Mouse (Mus musculus) lung, postnatal 0 days (tissue): Measurements from ENCODE around the gene Prkca. TPM values are rescaled to one million over a fixed set of nuclear protein-coding genes. Genes with fewer than 3 reads are reported as not detected.

Experiments used
- ATAC-seq: fragments of 200-750 bp; cut with Nextera tagmentation; 2 replicates; pipeline ENCODE4 v1.8.0; 2017; ENCODE audit warnings: moderate library complexity
- DNase-seq: peaks from one replicate; pipeline ENCODE4 v3.0.0-alpha.2; 2016; ENCODE audit warnings: low spot score
- H3K27ac ChIP-seq: fragments of 300-500 bp; sonication (generic); 2 replicates; pipeline ENCODE4 v1.5.1; 2014; ENCODE audit warnings: antibody characterized with exemption, mild to moderate bottlenecking, low read length, mixed read lengths
- H3K27me3 ChIP-seq: fragments of 300-500 bp; sonication (generic); replicated peaks from 2 replicates; pipeline ENCODE4 v1.6.1; 2014; ENCODE audit warnings: low read length, mixed read lengths; ENCODE audit not compliant: insufficient read depth
- H3K36me3 ChIP-seq: fragments of 300-500 bp; sonication (generic); 2 replicates; pipeline ENCODE4 v1.6.1; 2014; ENCODE audit warnings: low read length, mixed read lengths; ENCODE audit not compliant: insufficient read depth
- H3K4me1 ChIP-seq: fragments of 300-500 bp; sonication (generic); 2 replicates; pipeline ENCODE4 v1.6.1; 2014; ENCODE audit warnings: antibody characterized with exemption, low read depth, low read length, mixed read lengths; ENCODE audit not compliant: insufficient read depth
- H3K4me2 ChIP-seq: fragments of 300-500 bp; sonication (generic); replicated peaks from 2 replicates; pipeline ENCODE4 v1.6.1; 2014; ENCODE audit warnings: low read depth, mild to moderate bottlenecking, low read length, moderate library complexity, mixed read lengths
- H3K4me3 ChIP-seq: fragments of 300-500 bp; sonication (generic); 2 replicates; pipeline ENCODE4 v1.5.1; 2014; ENCODE audit warnings: low read depth, low read length
- H3K9ac ChIP-seq: fragments of 300-500 bp; sonication (generic); replicated peaks from 2 replicates; pipeline ENCODE4 v1.6.1; 2014; ENCODE audit warnings: low read depth, mild to moderate bottlenecking
- H3K9me3 ChIP-seq: fragments of 300-500 bp; sonication (generic); 2 replicates; pipeline ENCODE4 v1.6.1; 2016; ENCODE audit warnings: low read length, mixed read lengths
- CTCF ChIP-seq: IDR thresholded peaks from 2 replicates; pipeline ENCODE4 v1.5.1; 2016; ENCODE audit warnings: antibody characterized with exemption, mild to moderate bottlenecking
- EP300 ChIP-seq: IDR thresholded peaks from 2 replicates; pipeline ENCODE4 v1.6.1; 2016; ENCODE audit warnings: antibody characterized with exemption, mild to moderate bottlenecking, control low read depth
- WGBS: fragments of 180-500 bp; shearing (Covaris S2); extraction: QIAGEN DNeasy Blood & Tissue Kit; methylation state at CpG from one replicate; pipeline ENCODE4 v1.1.7; 2014; 5-methylcytosine and 5-hydroxymethylcytosine counted together
- polyA plus RNA-seq: library from polyadenylated mRNA; unstranded; fragments of >200 nt; fragmentation: Nextera tagmentation; extraction: Ambion mirVana; gene quantifications from 2 replicates; pipeline ENCODE4 v1.2.1, GENCODE M21; 2015

The Prkca gene
- polyA plus RNA-seq, 1 experiment from 2014 or later, result 4.0 TPM

DNA sequence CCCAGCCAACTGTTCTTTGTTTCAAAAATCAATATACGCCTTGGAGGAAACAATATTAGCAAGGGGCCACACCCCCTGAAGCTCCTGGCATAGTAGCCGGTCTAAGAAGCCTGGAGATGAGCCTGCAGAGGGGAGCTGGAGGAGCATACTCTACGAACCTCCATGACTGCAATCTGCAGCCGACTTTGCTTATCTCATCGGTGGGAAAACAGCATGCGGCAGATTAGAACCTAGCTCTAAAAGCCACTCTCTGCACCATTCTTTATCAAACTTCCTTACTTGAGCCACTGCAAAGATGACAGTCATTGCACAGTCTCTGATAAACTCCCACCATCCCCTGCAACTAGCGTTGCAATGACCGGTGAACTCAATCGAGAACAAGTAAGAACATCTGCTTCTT lies 194.5 kb downstream of the Prkca start:
- H3K36me3 ChIP-seq, result no peaks in the 10 kb centered on the region
- H3K4me1 ChIP-seq, result peaks cover 3% of the 10 kb centered on the region; the same call in 1 of the 2 replicates
- no peaks in the 10 kb centered on the region for H3K27me3 ChIP-seq
- DNase-seq, result no peak
- TF ChIP-seq EP300 (no peak), CTCF (no peak)
- no peak overlapping the region for H3K27ac ChIP-seq
- no peak overlapping the region for H3K4me2 ChIP-seq
- no peak overlapping the region for H3K4me3 ChIP-seq
- 40% methylated on average over 9 of the region's 9 CpGs for WGBS
- H3K9ac ChIP-seq, result no peak overlapping the region
- H3K9me3 ChIP-seq, result no peaks in the 10 kb centered on the region
- ATAC-seq, result no peak

DNA sequence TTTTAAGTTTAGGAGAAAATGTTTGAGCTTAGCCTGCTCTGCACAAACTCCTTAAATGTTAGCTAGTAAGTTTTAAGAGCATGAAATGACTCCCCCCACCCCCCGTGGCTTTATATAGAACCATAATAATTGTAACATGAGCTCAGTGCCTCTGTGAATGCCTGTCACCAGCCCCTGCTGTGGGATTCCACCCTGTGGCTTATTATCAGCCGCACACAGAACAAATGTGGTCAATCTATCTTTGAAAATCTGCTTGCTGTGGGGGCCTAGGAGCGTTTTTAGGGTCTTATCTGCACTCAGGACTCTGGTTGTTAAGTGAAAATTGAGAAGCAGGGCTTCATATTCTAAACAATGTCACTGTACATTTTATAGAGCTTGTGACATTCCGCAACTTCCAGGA lies 195.2 kb downstream of the Prkca start:
- Histone ChIP-seq H3K27ac (no peak overlapping the region), H3K4me2 (no peak overlapping the region), H3K36me3 (no peaks in the 10 kb centered on the region), H3K4me1 (peaks cover 3% of the 10 kb centered on the region; the same call in 1 of the 2 replicates), H3K4me3 (no peak overlapping the region), H3K9me3 (no peaks in the 10 kb centered on the region), H3K9ac (no peak overlapping the region), H3K27me3 (no peaks in the 10 kb centered on the region)
- ATAC-seq (no peak), DNase-seq (no peak)
- TF ChIP-seq CTCF (no peak), EP300 (no peak)
- WGBS, result 43% methylated on average over 4 of the region's 4 CpGs

DNA sequence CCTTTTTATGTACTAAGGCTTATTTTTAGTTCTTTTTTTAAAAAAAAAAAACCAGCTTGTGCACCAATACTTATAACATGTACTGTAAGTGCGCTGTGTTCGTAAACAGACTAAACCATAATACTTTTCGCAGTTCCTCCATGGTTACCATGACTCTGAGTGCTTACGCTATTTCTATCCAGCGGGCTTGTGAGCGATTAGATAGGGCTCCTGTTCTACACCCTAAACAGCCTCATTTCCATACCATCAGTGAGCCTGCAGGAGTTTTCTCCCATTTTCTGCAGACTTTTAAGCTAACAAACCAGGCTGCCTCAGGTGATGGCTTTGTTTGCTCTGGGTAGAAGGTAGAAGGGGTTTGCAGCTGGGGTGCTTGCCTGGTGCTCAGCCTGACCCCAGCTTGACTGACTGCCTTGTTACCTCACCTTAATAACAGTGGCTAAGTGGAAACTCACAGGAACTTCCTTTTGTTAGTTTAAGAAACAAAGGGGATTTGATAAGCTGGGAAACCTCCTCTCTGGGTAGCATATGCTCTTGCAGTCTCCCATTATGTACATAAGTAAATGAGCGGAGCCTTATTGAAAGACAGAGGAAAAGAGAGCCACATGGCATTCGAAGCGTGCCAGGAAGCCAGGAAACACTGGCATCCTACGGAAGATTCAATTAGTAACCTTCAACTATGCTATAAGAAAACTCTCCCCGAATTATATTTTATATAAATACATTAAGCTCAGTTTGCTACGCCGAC lies 197.8 kb downstream of the Prkca start:
- no peak for TF ChIP-seq EP300
- TF ChIP-seq CTCF, result no peak
- Histone ChIP-seq H3K27me3 (no peaks in the 10 kb centered on the region), H3K27ac (no peak overlapping the region), H3K9ac (no peak overlapping the region), H3K36me3 (no peaks in the 10 kb centered on the region), H3K4me3 (no peak overlapping the region), H3K4me2 (peak overlapping the region; percentile 18; the same call in 1 of the 2 replicates), H3K4me1 (peaks cover 6% of the 10 kb centered on the region; the same call in 1 of the 2 replicates), H3K9me3 (no peaks in the 10 kb centered on the region)
- WGBS, result 45% methylated on average over 13 of the region's 13 CpGs
- DNase-seq (peak; percentile 33), ATAC-seq (no peak)

DNA sequence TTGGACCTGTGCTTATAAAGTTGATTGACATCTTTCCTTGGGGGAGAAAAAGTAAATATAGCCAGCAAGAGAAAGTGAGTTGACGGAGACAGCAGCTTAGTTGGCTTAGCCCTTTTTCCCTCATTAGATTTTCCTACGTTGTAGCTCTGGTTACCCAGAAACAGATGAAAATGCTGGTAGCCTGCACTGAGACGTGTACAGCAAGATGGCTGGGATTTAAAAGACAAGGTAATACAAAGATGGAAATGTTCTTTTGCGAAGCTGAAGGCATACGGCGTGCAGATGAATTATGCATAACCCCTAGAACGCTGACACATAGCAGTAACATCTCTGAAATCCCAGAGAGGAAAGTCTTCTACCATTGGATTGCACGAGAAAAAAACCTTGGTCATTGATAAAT lies 198.6 kb downstream of the Prkca start:
- Histone ChIP-seq H3K27me3 (no peaks in the 10 kb centered on the region), H3K9me3 (no peaks in the 10 kb centered on the region), H3K4me1 (peaks cover 11% of the 10 kb centered on the region; the same call in 1 of the 2 replicates), H3K4me3 (no peak overlapping the region), H3K36me3 (no peaks in the 10 kb centered on the region), H3K9ac (no peak overlapping the region), H3K4me2 (no peak overlapping the region), H3K27ac (no peak overlapping the region)
- ATAC-seq (no peak), DNase-seq (no peak)
- no peak for TF ChIP-seq CTCF
- WGBS, result 73% methylated on average over 8 of the region's 8 CpGs

DNA sequence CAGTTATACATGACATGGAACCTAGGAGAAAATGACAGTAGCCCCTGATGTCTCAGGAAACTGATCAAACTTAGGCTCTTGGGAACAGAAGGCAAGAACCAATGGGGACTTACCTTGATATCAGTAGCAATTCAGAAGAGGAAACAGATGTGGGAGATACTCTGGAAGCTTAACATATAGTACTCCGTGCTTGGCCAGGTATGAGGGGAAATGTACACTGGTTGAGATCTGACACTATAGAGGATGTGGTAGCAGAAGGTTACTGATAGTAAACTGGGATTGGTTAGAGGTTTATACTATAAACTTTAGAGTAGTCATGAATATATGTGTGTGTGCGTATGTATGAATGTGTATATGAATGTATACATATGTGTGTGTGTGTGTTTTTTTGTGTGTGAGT lies 200.0 kb downstream of the Prkca start:
- no peaks in the 10 kb centered on the region for H3K27me3 ChIP-seq
- ATAC-seq (no peak), DNase-seq (no peak)
- H3K36me3 ChIP-seq, result no peaks in the 10 kb centered on the region
- 75% methylated on average over 2 of the region's 2 CpGs for WGBS
- H3K9ac ChIP-seq, result no peak overlapping the region
- H3K4me1 ChIP-seq, result peaks cover 11% of the 10 kb centered on the region; the same call in 1 of the 2 replicates
- H3K27ac ChIP-seq, result no peak overlapping the region
- no peak overlapping the region for H3K4me3 ChIP-seq
- H3K4me2 ChIP-seq, result no peak overlapping the region
- no peaks in the 10 kb centered on the region for H3K9me3 ChIP-seq
- TF ChIP-seq EP300 (no peak), CTCF (no peak)

DNA sequence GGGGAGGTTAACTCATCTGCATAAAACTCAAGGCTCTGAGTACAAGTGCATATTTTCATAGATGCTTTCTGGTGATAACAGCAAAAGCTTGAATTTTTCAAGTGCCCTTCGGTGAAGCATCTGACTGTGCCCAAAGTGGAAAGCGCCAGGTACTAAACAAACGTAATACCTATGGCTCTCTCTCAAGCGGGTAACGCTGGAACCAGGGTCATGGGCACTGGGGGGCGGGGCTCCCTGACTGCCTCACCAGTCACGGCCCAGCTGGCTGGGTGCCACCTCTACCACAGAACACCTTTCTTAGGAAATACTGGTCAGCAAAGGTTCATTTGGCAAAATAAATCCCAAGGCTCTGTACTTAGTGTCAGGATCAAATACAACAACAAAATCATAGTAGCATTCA lies 203.7 kb downstream of the Prkca start:
- 0 out of 2 replicates have a peak, but pooled peaks cover 7% of the 10 kb centered on the region for H3K4me1 ChIP-seq
- no peak overlapping the region for H3K9ac ChIP-seq
- no peak overlapping the region for H3K27ac ChIP-seq
- 0 out of 2 replicates have a peak overlapping the region, but pooled peaks have one; percentile 19 for H3K4me2 ChIP-seq
- DNase-seq (peak; percentile 88), ATAC-seq (peak; percentile 95)
- H3K9me3 ChIP-seq, result no peaks in the 10 kb centered on the region
- no peak overlapping the region; the same call in 1 of the 2 replicates for H3K4me3 ChIP-seq
- H3K27me3 ChIP-seq, result no peaks in the 10 kb centered on the region
- TF ChIP-seq CTCF (no peak), EP300 (peak; percentile 67)
- WGBS, result 57% methylated on average over 7 of the region's 7 CpGs
- no peaks in the 10 kb centered on the region for H3K36me3 ChIP-seq
